Mouse (Mus musculus) ES-E14 (cell line): ENCODE measurements around the gene Mad1l1. TPM values are rescaled to one million over a fixed set of nuclear protein-coding genes. Genes with fewer than 3 reads are reported as not detected.

Source experiments
- DNase-seq: peaks from one replicate; pipeline ENCODE4 v3.0.0-alpha.2; 2013; ENCODE audit warnings: low read depth, low spot score
- H3K27ac ChIP-seq: 2 replicates; pipeline ENCODE4 v1.5.1; 2012; ENCODE audit warnings: low read depth, mild to moderate bottlenecking, low read length, moderate library complexity, mixed read lengths; ENCODE audit not compliant: poor library complexity, insufficient read depth, severe bottlenecking
- H3K36me3 ChIP-seq: 2 replicates; pipeline ENCODE4 v1.6.1; 2012; ENCODE audit warnings: mild to moderate bottlenecking, low read length, moderate library complexity, mixed read lengths; ENCODE audit not compliant: control insufficient read depth, poor library complexity, insufficient read depth, severe bottlenecking
- H3K4me1 ChIP-seq, 2 experiments: fragments of 150-350 bp in 1 of 2; sonication (generic) in 1 of 2; 2 replicates each; pipeline ENCODE4 v1.6.1; 2012; ENCODE audit warnings: low read length in 2 of 2, mild to moderate bottlenecking in 1 of 2, mixed read lengths in 1 of 2; ENCODE audit not compliant: control insufficient read depth in 2 of 2, insufficient read depth in 2 of 2, poor library complexity in 1 of 2
- H3K4me3 ChIP-seq, 2 experiments: fragments of 150-350 bp in 1 of 2; sonication (generic) in 1 of 2; 2 replicates each; pipeline ENCODE4 v1.5.1; 2012; ENCODE audit warnings: low read length in 2 of 2, low read depth in 1 of 2, mild to moderate bottlenecking in 1 of 2, mixed read lengths in 1 of 2; ENCODE audit not compliant: insufficient read depth in 1 of 2, poor library complexity in 1 of 2, severe bottlenecking in 1 of 2
- H3K9ac ChIP-seq: 2 replicates; pipeline ENCODE4 v1.6.1; 2012; ENCODE audit warnings: low read depth, mild to moderate bottlenecking, low read length, mixed read lengths; ENCODE audit not compliant: poor library complexity, insufficient read depth, severe bottlenecking
- H3K9me3 ChIP-seq: fragments of 150-350 bp; sonication (generic); 2 replicates; pipeline ENCODE4 v1.6.1; 2012; ENCODE audit warnings: low read depth, mild to moderate bottlenecking, low read length; ENCODE audit not compliant: control insufficient read depth, insufficient read depth
- CHD2 ChIP-seq: IDR thresholded peaks from 2 replicates; pipeline ENCODE4 v1.6.1; 2014; ENCODE audit warnings: mild to moderate bottlenecking, low read depth, low read length, inconsistent platforms
- HCFC1 ChIP-seq: IDR thresholded peaks from 2 replicates; pipeline ENCODE4 v1.6.1; 2012; ENCODE audit warnings: low read length, inconsistent platforms, borderline replicate concordance; ENCODE audit not compliant: insufficient read depth
- MAFK ChIP-seq: IDR thresholded peaks from 2 replicates; pipeline ENCODE4 v1.6.1; 2014; ENCODE audit warnings: mild to moderate bottlenecking, low read depth, low read length, inconsistent platforms; ENCODE audit not compliant: insufficient read depth
- ZC3H11A ChIP-seq: IDR thresholded peaks from 2 replicates; pipeline ENCODE4 v1.6.1; 2012; ENCODE audit warnings: low read depth, mild to moderate bottlenecking, inconsistent platforms, low read length, borderline replicate concordance
- ZNF384 ChIP-seq: IDR thresholded peaks from 2 replicates; pipeline ENCODE4 v1.6.1; 2012; ENCODE audit warnings: low read depth, low read length, inconsistent platforms
- in situ Hi-C, 2 experiments: fragments of 600-800 bp; cut with MboI; formaldehyde crosslinking; loops; one replicate each; pipeline ENCODE4 v1.15.1; 2025; ENCODE audit warnings: low sequenced_read_pairs in 2 of 2, inconsistent platforms in 1 of 2; ENCODE audit not compliant: unreplicated experiment in 2 of 2
- total RNA-seq: library from RNA; depleted of rRNA; stranded (reverse); fragments of 300-350 nt; gene quantifications from 2 replicates; pipeline ENCODE4 v1.2.3, GENCODE M21; 2012

Gene Mad1l1
- total RNA-seq, 1 experiment: 47.2 TPM

DNA sequence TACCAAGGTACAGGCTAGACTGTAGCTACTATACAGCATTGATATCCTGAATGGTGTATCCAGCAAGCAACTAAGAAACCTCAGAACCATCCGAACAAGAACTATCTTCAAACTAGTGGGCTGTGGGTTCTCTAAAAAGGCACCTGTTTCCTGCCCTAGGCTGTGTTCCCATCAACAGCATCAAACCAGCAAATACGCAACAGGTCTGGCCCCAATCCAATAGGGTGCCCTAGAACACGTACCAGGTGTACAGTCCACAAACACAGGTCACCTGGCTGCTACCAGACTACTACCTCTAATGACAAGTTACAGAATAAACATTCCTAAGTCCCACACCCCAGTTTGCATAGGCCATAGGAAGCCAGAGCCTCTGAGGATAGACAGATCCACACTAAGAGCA is 38.5 kb downstream of the Mad1l1 start:
- in situ Hi-C loops: loop anchor here in 1 of 2 experiments (25.0 kb wide), 1 partner anchor 446 kb away; the partner anchor contains the start of genes Gm26938 and Psmg3
- Histone ChIP-seq H3K9ac (no peak overlapping the region; the same call in 1 of the 2 replicates), H3K27ac (0 out of 2 replicates have a peak overlapping the region, but pooled peaks have one; percentile 9), H3K4me1 (peaks cover 6 to 17% of the 10 kb centered on the region in 2 experiments), H3K36me3 (peaks cover 10% of the 10 kb centered on the region; the same call in 1 of the 2 replicates), H3K4me3 (no peak overlapping the region), H3K9me3 (no peaks in the 10 kb centered on the region)
- TF ChIP-seq ZC3H11A: no peak
- no peak for TF ChIP-seq MAFK
- no peak for TF ChIP-seq ZNF384
- no peak for TF ChIP-seq HCFC1
- no peak for TF ChIP-seq CHD2
- DNase-seq: no peak

DNA sequence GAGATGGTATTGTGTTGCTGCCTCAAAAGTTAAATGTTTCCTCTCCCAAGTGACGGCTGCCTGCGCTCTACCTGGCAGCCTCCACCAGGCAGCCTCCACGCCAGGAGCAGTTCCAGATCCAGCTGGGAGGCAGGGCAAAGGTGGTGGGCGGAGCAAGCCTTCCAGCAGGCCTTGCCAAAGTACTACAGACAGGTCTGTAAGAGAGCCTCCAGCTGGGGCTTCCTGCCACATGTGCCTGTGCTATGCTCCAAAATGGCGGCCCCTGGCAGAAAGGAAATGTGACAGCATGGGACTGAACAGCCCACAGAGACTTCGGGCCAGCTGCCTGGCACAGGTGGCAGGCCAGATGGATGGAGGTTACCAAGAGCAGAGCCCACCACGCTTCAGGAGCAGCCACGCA is 39.0 kb downstream of the Mad1l1 start:
- peak overlapping the region; percentile 33; the same call in 1 of the 2 replicates for H3K9ac ChIP-seq
- H3K4me3 ChIP-seq: peak overlapping the region; percentile 33 to 58
- peaks cover 10% of the 10 kb centered on the region; the same call in 1 of the 2 replicates for H3K36me3 ChIP-seq
- in situ Hi-C loops: loop anchor here in 1 of 2 experiments (25.0 kb wide), 1 partner anchor 445 kb away; the partner anchor contains the start of genes Gm26938 and Psmg3
- no peaks in the 10 kb centered on the region for H3K9me3 ChIP-seq
- peak; percentile 63 for DNase-seq
- peaks cover 6 to 17% of the 10 kb centered on the region in 2 experiments for H3K4me1 ChIP-seq
- H3K27ac ChIP-seq: 0 out of 2 replicates have a peak overlapping the region, but pooled peaks have one; percentile 9
- TF ChIP-seq ZNF384 (no peak), ZC3H11A (peak; percentile 2; the same call in 1 of the 2 replicates), MAFK (no peak), HCFC1 (no peak), CHD2 (no peak)

DNA sequence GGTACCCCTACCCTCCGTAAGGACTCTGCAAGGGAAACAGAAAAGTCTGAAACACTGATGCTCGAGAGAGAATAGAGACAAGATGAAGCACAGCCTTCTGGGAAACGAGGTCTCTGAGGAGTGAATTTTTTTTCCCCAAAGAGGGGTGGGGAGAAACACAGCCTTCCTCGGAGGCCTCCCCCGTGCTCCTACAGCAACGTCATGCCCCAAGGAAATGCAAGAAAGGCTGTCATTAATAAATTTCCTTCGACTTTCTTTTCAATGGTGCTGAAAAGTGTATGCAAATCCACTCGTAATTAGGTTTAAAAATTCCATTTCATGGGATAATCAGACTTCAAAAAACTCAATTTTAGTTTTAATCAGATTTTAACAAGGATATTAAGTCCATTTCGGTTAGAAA is 41.1 kb downstream of the Mad1l1 start:
- peaks cover 13% of the 10 kb centered on the region; the same call in 1 of the 2 replicates for H3K36me3 ChIP-seq
- H3K27ac ChIP-seq: no peak overlapping the region
- no peak overlapping the region for H3K4me3 ChIP-seq
- DNase-seq: no peak
- no peaks in the 10 kb centered on the region for H3K9me3 ChIP-seq
- TF ChIP-seq ZNF384 (no peak), MAFK (no peak), CHD2 (no peak), HCFC1 (no peak), ZC3H11A (no peak)
- H3K4me1 ChIP-seq: peaks cover 6 to 17% of the 10 kb centered on the region in 2 experiments
- in situ Hi-C loops: loop anchor here in 1 of 2 experiments (25.0 kb wide), 1 partner anchor 443 kb away; the partner anchor contains the start of genes Gm26938 and Psmg3
- no peak overlapping the region for H3K9ac ChIP-seq

DNA sequence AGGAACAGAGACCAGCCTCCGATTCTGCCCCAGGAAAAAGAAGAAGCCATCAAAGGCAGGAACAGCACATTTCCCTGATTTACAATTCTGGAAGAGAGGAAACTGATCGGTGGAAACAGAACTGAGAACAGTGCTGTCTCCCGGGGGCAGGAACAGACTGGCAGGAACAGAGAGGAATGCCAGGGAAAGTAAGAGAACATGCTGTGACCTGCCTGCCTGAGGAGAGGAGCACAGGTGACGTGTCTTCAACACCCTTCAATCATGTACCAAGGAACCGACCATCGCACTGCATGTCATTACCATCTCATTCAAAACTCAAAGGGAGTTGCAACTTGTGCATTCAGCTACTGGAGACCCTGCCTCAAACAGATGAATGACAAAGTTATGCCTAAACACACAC is 44.6 kb downstream of the Mad1l1 start:
- in situ Hi-C loops: loop anchor here in 1 of 2 experiments (25.0 kb wide), 1 partner anchor 439 kb away; the partner anchor contains the start of genes Gm26938 and Psmg3
- Histone ChIP-seq H3K4me3 (no peak overlapping the region), H3K9me3 (no peaks in the 10 kb centered on the region), H3K9ac (no peak overlapping the region), H3K27ac (no peak overlapping the region), H3K36me3 (peaks cover 16% of the 10 kb centered on the region; the same call in 1 of the 2 replicates), H3K4me1 (peaks cover 2 to 4% of the 10 kb centered on the region in 2 experiments; a peak in 2 of 4 replicates)
- TF ChIP-seq ZC3H11A (no peak), ZNF384 (no peak), CHD2 (no peak), HCFC1 (no peak), MAFK (no peak)
- no peak for DNase-seq
